Mouse (Mus musculus): ENCODE measurements around the gene Tarsl2.
A peak's percentile ranks its signal among the peaks of the same experiment; 100 is the strongest.

Tarsl2 gene

GRCm38 (mm10) chr7:65657490-65658120 lies 12.9 kb downstream of the Tarsl2 start:
- no peak for ATAC-seq (ENCODE audit: low TSS enrichment)

DNA sequence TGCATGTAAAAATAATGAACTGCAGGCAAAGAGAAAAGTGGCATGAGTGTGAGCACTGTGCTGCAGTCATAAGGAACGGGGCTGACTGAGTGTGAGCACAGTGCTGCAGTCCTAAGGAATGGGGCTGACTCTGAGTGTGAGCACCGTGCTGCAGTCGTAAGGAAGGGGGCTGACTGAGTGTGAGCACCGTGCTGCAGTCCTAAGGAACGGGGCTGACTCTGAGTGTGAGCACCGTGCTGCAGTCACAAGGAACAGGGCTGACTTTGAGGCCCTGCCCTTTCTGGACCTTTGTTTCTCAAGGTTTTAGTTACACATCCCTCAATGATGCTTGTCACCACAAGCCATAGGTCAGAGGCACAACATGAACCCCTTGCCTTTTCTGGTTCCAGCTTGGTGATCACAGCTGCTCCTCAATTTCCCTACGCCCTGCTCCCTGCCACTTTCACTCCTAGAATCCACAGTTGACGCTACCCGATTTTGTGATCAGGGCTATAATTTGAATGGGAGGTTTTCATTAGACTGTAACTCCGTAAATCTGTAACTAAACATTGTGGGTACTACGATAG lies 18.6 kb downstream of the Tarsl2 start:
- ATAC-seq (ENCODE audit: low TSS enrichment) = peak; percentile 20; the same call in 1 of the 2 replicates

- peak; percentile 62; the same call in 1 of the 2 replicates for ATAC-seq (ENCODE audit: low TSS enrichment)
Observed at GRCm38 (mm10) chr7:65663886-65664285, 19.2 kb downstream of the Tarsl2 start.

DNA sequence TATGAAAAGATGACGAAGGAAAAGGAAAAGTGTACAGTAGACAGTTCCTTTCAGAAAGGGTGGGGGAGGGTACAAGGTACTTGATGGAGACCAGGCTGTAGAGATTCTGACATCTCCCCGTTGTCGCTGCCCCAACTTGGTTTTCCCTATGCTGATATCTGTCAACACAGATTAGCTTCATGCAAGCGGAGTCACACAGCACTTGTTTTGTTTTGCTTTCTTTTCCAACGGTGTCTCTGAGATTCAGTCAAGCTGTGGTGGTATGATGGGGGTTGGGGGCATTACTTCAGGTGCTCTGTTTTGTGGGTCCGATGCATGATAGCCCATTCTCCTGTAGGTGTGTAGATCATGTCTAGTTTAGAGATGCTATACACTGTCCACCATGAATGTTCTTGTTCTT lies 22.8 kb downstream of the Tarsl2 start:
- ATAC-seq (ENCODE audit: low TSS enrichment) = no peak

DNA sequence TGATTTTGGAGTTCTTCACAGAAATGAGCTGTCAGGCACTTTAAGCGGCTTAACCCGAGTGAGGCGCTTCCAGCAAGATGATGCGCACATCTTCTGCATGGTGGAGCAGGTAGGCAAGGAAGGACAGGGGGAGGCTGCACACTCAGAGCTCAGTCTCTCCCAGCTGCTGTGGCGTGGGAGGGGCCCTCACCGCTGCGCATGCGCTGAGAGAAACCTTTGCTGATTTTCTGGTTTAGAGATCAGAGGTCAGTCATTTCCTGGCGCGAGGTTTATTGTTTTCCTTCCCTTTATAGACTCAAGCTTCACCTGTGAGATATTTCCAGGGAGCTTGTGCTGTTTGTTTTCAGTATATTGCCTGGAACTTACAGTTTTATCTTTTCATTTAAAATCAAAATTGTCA lies 33.4 kb downstream of the Tarsl2 start:
- no peak for ATAC-seq (ENCODE audit: low TSS enrichment)

- no peak for ATAC-seq (ENCODE audit: low TSS enrichment)
Observed at GRCm38 (mm10) chr7:65678900-65679595, 34.4 kb downstream of the Tarsl2 start.

DNA sequence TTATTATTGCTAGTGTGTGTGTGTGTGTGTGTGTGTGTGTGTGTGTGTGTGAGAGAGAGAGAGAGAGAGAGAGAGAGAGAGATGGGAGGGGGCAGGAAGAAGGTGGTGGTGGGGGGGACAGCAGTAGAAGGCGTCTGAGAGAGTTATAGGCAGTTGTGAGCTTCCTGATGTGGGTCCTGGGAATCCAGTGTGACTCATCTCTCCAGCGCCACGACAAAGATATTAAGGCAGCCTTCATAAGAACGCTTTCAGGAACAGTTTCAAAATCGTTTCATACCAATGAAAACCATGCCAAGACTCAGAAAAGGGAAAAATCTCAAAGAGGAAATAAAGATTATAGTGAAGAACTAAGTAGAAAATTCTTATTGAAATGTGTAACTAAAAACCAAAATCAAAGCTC lies 36.5 kb downstream of the Tarsl2 start:
- peak; percentile 55; the same call in 1 of the 2 replicates for ATAC-seq (ENCODE audit: low TSS enrichment)

DNA sequence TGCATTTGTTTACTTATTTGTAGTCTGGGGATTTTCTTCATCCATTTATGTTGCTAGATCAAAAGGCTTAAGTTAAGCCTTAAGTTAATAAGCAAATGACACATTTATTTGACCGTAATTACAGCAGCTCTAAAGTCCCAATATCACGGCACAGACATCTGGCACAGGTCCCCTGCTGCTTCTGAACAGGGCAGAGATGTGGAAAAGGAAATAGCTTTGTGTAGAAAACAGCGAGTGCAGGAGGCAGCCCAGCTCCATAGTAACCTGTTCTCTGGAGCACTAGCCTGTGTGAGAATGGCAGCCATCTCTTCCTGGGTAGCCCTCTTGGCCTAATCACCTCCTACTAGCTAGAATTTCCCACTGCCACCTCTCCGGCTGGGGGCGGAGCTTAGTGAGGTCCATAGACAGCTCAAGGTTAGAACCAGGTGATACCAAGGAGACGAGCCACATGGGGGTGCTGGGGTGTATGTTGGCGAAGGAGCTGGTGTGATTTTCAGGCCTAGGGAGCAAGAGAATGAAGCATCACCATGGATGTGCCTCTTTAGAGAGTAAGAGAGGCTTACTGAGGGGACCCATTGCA lies 39.6 kb downstream of the Tarsl2 start:
- no peak for ATAC-seq (ENCODE audit: low TSS enrichment)

- ATAC-seq (ENCODE audit: low TSS enrichment) = no peak
Observed at GRCm38 (mm10) chr7:65686664-65687063, 42.0 kb downstream of the Tarsl2 start.

GRCm38 (mm10) chr7:65690869-65691268 lies 46.2 kb downstream of the Tarsl2 start, which contains the start of gene Tm2d3:
Tm2d3 (plus strand) TSS chr7:65691169.
- ATAC-seq (ENCODE audit: low TSS enrichment) = no peak

GRCm38 (mm10) chr7:65691929-65692605 lies 47.4 kb downstream of the Tarsl2 start:
- ATAC-seq (ENCODE audit: low TSS enrichment) = no peak

- peak; percentile 60 for ATAC-seq (ENCODE audit: low TSS enrichment)
Observed at GRCm38 (mm10) chr7:65692883-65693282, 48.2 kb downstream of the Tarsl2 start.

GRCm38 (mm10) chr7:65693301-65693821 lies 48.7 kb downstream of the Tarsl2 start:
- ATAC-seq (ENCODE audit: low TSS enrichment) = peak; percentile 93

DNA sequence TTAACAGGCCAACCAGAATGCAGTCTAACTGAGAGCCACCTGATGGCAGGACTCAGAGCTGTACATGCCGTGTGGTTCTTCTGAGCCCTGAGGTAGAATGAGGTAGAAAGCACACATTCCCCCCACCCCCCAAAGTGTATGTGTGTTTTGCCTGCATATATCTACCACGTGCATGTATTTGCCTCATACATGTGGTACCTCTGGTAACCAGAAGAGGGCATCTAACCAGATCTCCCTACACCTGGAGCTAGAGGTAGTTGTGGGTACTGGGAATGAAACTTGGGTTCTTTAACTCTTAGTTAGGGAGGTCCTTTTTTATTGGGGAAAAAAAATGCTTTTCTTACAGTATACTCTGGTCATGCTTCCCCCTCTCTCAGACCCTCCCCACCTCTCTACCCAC lies 51.8 kb downstream of the Tarsl2 start:
- ATAC-seq (ENCODE audit: low TSS enrichment) = no peak

- ATAC-seq (ENCODE audit: low TSS enrichment) = no peak
Observed at GRCm38 (mm10) chr7:65702076-65702475, 57.4 kb downstream of the Tarsl2 start.

DNA sequence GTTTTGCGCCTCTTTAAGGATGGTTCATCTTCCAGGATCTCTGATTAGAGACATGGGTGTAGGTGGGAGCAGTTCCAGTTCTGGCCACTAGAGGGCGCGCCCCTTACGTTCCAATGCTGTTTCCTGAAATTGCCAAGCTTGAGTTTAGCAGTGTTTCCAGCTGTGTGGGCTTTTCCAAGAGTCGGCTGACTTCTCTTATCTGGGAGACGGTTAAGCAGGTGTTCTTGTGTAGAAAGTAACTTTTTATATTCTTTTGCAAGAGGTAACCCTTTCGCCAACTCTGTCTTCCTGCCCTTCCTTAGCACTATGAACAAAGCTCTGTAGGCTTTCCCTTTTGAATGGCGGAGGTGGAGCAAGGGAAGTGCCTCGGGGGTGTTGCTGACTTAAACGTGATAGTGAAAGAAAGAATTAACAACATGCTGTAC lies 60.1 kb downstream of the Tarsl2 start:
- peak; percentile 89 for ATAC-seq (ENCODE audit: low TSS enrichment)

GRCm38 (mm10) chr7:65708506-65708905 lies 63.8 kb downstream of the Tarsl2 start:
- no peak for ATAC-seq (ENCODE audit: low TSS enrichment)

GRCm38 (mm10) chr7:65710301-65710700 lies 65.6 kb downstream of the Tarsl2 start:
- ATAC-seq (ENCODE audit: low TSS enrichment) = no peak

DNA sequence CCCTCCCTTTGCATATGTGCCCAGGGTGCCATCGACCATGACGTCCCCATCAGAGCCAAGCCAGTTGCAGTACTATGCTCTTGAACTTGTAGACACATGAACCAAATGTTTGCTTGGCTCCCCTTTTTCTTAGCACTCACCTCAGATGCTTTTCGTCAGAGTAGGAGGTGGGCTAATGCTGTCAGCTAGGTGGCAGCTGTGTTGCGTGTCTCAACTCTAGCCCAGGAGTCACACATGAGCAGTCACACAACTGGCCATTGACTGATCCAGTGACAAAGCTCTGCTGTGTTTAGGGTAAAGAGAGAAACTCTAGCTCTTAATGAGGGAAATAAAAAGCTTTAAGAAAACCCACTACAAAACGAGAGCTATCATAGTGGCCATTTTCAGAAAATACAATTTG lies 69.1 kb downstream of the Tarsl2 start:
- ATAC-seq (ENCODE audit: low TSS enrichment) = no peak

- no peak for ATAC-seq (ENCODE audit: low TSS enrichment)
Observed at GRCm38 (mm10) chr7:65714304-65714703, 69.6 kb downstream of the Tarsl2 start.

DNA sequence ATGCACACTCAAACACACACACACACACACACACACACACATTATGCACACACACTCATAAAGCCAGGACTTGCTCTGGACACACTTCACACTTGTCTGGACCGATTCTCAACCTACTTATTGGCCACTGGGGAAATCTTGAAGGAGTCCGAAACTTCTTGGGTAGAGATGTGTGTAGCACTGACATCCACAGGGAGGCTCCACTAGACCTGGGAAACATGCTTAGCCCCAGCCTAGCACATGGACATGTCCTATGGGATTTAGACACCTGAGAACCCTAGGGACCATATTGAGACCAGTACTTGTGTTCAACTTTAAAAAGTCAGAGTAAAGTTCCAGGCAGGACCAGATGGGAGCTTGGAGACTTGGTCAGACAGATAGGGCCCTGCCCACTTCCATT lies 89.3 kb downstream of the Tarsl2 start:
- ATAC-seq (ENCODE audit: low TSS enrichment) = peak; percentile 64; the same call in 1 of the 2 replicates

GRCm38 (mm10) chr7:65735261-65735660 lies 90.6 kb downstream of the Tarsl2 start:
- no peak for ATAC-seq (ENCODE audit: low TSS enrichment)

Data from frontal cortex, adult (tissue).